Mouse (Mus musculus): Measurements from ENCODE around the gene Calhm2.

DNA sequence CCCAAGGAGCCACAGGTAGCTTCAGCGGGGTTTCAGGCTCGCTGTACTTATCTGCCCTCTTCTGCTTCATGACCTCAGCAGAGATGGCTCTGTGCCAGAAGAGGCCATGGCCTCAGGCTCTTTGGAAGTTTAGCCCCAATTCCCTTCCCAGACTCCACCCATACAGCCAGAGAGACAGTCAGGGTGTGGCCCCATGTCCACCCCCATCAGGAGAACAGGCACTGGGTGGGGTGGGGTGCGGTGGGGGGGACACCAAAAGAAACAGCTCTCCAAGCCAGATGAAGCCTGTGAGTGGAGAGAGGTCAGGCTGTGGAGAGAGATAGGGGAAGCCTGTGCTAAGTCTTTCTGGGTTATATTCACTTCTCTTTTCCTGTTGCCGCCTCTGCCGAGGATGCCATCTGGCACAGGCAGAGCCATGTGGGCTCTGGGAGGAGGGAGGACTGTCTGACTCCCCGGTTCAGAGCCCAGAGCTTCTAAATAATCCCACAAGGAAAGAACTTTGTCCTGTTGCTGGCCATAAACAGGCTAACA is 978 bp downstream of the Calhm2 start:
- TF ChIP-seq CTCF (IDR thresholded peaks at IDR 0.05; ENCODE audit: insufficient read depth, low read depth, low read length) = no peak
- no peak for TF ChIP-seq POLR2A (IDR thresholded peaks at IDR 0.05; ENCODE audit: insufficient read depth, low read depth, low read length)
